Mouse (Mus musculus) liver, adult 2 months (tissue): Measurements from ENCODE around the gene Comt. TPM values are rescaled to one million over a fixed set of nuclear protein-coding genes. Genes with fewer than 3 reads are reported as not detected.

Source experiments
- DNase-seq: peaks from one replicate; pipeline ENCODE4 v3.0.0-alpha.2; 2011; ENCODE audit warnings: low read depth, low spot score; ENCODE audit errors: extremely low read depth
- H3K27ac ChIP-seq: fragments of 200-500 bp; replicated peaks from 2 replicates; pipeline ENCODE4 v1.5.1; 2012; ENCODE audit warnings: low read depth, mild to moderate bottlenecking, control low read depth, inconsistent platforms, low read length; ENCODE audit not compliant: insufficient read depth
- H3K27me3 ChIP-seq: fragments of 200-500 bp; 2 replicates; pipeline ENCODE4 v1.6.1; 2012; ENCODE audit warnings: mild to moderate bottlenecking, moderate library complexity, low read length, inconsistent platforms; ENCODE audit not compliant: control insufficient read depth, insufficient read depth
- H3K36me3 ChIP-seq: fragments of 200-500 bp; 2 replicates; pipeline ENCODE4 v1.6.1; 2012; ENCODE audit warnings: low read length, inconsistent platforms; ENCODE audit not compliant: control insufficient read depth, insufficient read depth
- H3K4me1 ChIP-seq: fragments of 200-500 bp; 2 replicates; pipeline ENCODE4 v1.6.1; 2011; ENCODE audit warnings: low read length; ENCODE audit not compliant: control insufficient read depth, insufficient read depth
- H3K4me3 ChIP-seq: fragments of 200-500 bp; 2 replicates; pipeline ENCODE4 v1.5.1; 2011; ENCODE audit warnings: low read depth, mild to moderate bottlenecking, control low read depth, low read length, moderate library complexity; ENCODE audit not compliant: insufficient read depth
- H3K79me2 ChIP-seq: fragments of 200-500 bp; 2 replicates; pipeline ENCODE4 v1.6.1; 2012; ENCODE audit warnings: inconsistent platforms, mild to moderate bottlenecking, low read length, moderate library complexity; ENCODE audit not compliant: control insufficient read depth, insufficient read depth
- H3K9ac ChIP-seq: fragments of 200-500 bp; 2 replicates; pipeline ENCODE4 v1.6.1; 2012; ENCODE audit warnings: low read depth, mild to moderate bottlenecking, control low read depth, inconsistent platforms, low read length
- CTCF ChIP-seq: fragments of 200-500 bp; IDR thresholded peaks from 2 replicates; pipeline ENCODE4 v1.5.1; 2011; ENCODE audit warnings: low read depth, low read length, control low read depth
- POLR2A ChIP-seq: fragments of 200-500 bp; IDR thresholded peaks from 2 replicates; pipeline ENCODE4 v1.6.1; 2011; ENCODE audit warnings: low read length, control low read depth; ENCODE audit not compliant: insufficient read depth; ENCODE audit errors: extremely low read depth
- WGBS: fragments of 180-500 bp; shearing (Covaris S2); methylation state at CpG from one replicate; pipeline ENCODE4 v1.1.7; 2018; 5-methylcytosine and 5-hydroxymethylcytosine counted together
- polyA plus RNA-seq: library from polyadenylated mRNA; depleted of rRNA; stranded (reverse); fragments of >200 nt; gene quantifications from 2 replicates; pipeline ENCODE4 v1.2.3, GENCODE M21; 2012
- total RNA-seq: library from RNA; depleted of rRNA; stranded (reverse); fragments of >200 nt; gene quantifications from 2 replicates; pipeline ENCODE4 v1.2.3, GENCODE M21; 2014

Comt gene
- total and polyA plus RNA-seq, 2 experiments = 538 to 1,223 TPM

GRCm38 (mm10) chr16:18459335-18459954 lies 32.8 kb upstream of the Comt start:
- Histone ChIP-seq H3K4me1 (no peaks in the 10 kb centered on the region), H3K36me3 (peaks cover 12% of the 10 kb centered on the region), H3K4me3 (no peak overlapping the region), H3K79me2 (no peaks in the 10 kb centered on the region), H3K9ac (no peak overlapping the region), H3K27me3 (no peaks in the 10 kb centered on the region), H3K27ac (no peak overlapping the region)
- DNase-seq = no peak
- WGBS = 39% methylated on average over 12 of the region's 12 CpGs
- TF ChIP-seq POLR2A (no peak), CTCF (no peak)

DNA sequence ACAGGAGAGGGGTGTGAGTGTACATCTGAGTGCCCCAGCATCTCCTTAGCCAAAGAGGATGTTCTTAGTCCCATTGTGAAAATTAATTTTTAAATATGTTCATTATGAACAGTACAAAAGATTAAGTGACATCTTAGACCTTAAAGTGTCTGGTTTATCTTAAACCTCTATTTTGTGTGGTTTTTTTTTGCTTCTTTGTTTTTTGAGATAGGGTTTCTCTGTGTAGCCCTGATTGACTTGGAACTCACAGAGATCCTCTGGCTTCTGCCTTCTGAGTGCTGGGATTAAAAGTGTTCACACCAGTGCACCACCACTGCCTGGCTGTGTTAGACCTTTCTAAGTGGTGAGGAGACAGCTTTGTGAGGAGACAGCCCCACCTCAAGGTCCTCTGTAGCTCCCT lies 32.0 kb upstream of the Comt start:
- TF ChIP-seq POLR2A = no peak
- no peak for TF ChIP-seq CTCF
- H3K4me3 ChIP-seq = no peak overlapping the region
- H3K4me1 ChIP-seq = no peaks in the 10 kb centered on the region
- H3K27me3 ChIP-seq = no peaks in the 10 kb centered on the region
- no peaks in the 10 kb centered on the region for H3K79me2 ChIP-seq
- H3K36me3 ChIP-seq = peaks cover 12% of the 10 kb centered on the region
- H3K27ac ChIP-seq = no peak overlapping the region
- DNase-seq = no peak
- H3K9ac ChIP-seq = no peak overlapping the region

DNA sequence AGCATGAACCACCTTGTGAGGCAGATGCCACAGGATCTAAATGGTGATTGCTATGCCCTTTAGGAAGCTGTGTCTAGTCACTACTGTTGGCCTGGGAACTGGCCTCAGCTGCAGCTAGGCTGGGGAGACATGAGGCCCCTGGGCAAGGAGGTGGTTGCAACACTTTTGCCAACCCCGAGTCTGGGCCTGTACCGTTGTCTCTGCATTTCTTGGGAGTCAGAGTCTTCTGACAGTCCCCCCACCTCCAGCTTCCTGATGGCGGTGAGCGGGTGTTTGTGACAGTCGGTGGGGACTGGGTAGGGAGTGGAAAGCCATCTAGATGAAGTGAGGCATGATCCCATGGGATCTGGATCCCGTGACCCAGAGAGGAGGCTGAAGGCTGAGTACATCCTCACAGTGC lies 28.8 kb upstream of the Comt start:
- H3K27ac ChIP-seq = no peak overlapping the region
- no peak overlapping the region for H3K4me3 ChIP-seq
- no peak for TF ChIP-seq POLR2A
- TF ChIP-seq CTCF = no peak
- H3K79me2 ChIP-seq = no peaks in the 10 kb centered on the region
- H3K4me1 ChIP-seq = no peaks in the 10 kb centered on the region
- no peaks in the 10 kb centered on the region for H3K27me3 ChIP-seq
- H3K36me3 ChIP-seq = peaks cover 13% of the 10 kb centered on the region
- H3K9ac ChIP-seq = no peak overlapping the region
- 89% methylated on average over 6 of the region's 6 CpGs for WGBS
- no peak for DNase-seq

DNA sequence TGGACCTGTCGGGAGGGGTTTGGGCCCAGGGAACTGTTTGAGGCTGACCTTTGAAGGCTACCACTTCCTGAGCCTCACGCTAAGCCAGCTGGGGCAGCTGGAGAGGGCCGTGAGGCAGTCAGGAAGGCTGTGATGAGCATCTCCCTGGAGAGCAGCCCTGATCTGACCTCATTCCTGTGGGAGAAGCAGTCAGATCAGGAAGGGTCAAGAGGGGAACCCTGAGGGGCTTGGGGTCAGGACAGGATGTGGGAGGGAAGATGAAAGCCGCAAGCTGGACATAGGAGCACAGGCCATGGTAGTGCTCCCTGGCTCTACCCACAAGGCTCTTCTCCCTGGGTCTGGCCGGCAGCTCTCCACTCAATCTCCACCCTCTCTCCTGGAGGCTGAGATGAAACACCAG lies 27.2 kb upstream of the Comt start:
- H3K4me3 ChIP-seq = no peak overlapping the region
- no peak overlapping the region for H3K9ac ChIP-seq
- H3K27me3 ChIP-seq = no peaks in the 10 kb centered on the region
- H3K4me1 ChIP-seq = no peaks in the 10 kb centered on the region
- H3K27ac ChIP-seq = no peak overlapping the region
- no peaks in the 10 kb centered on the region for H3K79me2 ChIP-seq
- no peak for DNase-seq
- no peak for TF ChIP-seq POLR2A
- no peak for TF ChIP-seq CTCF
- WGBS = 80% methylated on average over 5 of the region's 5 CpGs
- H3K36me3 ChIP-seq = peaks cover 13% of the 10 kb centered on the region

GRCm38 (mm10) chr16:18452361-18452862 lies 25.8 kb upstream of the Comt start:
- Histone ChIP-seq H3K9ac (no peak overlapping the region), H3K4me3 (no peak overlapping the region), H3K36me3 (peaks cover 12% of the 10 kb centered on the region), H3K4me1 (no peaks in the 10 kb centered on the region), H3K79me2 (no peaks in the 10 kb centered on the region), H3K27ac (no peak overlapping the region), H3K27me3 (no peaks in the 10 kb centered on the region)
- WGBS = 92% methylated on average over 8 of the region's 8 CpGs
- no peak for DNase-seq
- no peak for TF ChIP-seq POLR2A
- no peak for TF ChIP-seq CTCF

DNA sequence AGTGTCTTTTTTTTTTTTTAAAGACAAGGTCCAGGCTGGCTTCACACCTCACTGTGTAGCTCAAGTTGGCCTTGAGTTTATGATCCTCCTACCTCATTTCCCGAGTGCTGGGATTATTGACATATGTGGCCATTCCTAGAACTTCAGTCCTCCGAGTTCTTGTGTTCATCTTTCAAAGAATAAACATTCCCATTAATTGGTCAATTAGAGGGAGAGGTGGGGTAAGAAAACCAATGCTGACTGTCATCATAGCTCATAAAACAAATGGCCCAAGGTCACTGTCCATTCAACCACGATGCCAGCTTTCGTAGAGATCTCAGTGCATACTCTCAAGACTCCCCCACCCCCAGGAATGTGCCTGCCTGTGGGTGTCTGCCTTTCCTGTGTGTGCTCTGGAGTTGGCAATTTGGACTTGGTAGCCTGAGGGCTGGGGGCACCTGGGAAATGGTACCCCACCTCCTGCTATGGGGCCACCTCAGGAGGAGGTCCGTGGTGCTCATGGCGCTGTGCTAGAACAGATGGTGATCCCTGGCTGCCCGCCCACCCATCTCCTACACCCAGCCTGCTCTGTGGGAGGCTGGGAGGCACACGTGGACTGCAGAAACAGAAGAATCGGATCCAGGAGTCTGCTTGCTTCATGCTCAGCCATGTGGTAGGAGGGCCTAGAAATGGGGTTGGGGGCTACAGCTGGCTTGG lies 25.0 kb upstream of the Comt start:
- Histone ChIP-seq H3K27me3 (no peaks in the 10 kb centered on the region), H3K9ac (no peak overlapping the region), H3K27ac (no peak overlapping the region), H3K4me3 (no peak overlapping the region), H3K4me1 (no peaks in the 10 kb centered on the region), H3K36me3 (peaks cover 6% of the 10 kb centered on the region), H3K79me2 (no peaks in the 10 kb centered on the region)
- DNase-seq = no peak
- TF ChIP-seq CTCF (no peak), POLR2A (no peak)
- 73% methylated on average over 9 of the region's 9 CpGs for WGBS
